Mouse (Mus musculus): Measurements from ENCODE around the gene Mllt6. TPM values are rescaled to one million over a fixed set of nuclear protein-coding genes. Genes with fewer than 3 reads are reported as not detected.

Mllt6 gene
- polyA plus RNA-seq, 1 experiment from 2014 or later, result 1.9 TPM

DNA sequence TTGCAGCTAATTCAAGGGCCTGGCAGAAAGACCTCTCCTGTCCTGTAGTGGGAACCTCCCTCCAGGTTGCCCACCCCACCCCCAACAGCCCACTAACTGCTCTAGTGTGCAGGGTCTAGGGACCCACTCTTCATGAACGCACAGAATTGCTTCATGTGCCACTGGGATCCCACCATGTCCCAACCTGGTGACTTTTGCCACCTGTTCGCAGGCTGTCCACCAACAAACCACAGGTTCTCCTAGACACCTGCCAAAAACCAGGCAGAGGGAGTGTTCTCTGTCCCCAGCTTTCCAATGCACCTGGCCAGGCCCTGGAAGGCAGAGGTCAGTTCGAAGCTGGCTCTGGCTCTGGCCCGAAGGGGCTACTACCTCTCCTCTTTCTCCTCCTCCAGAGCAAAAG, 31.2 kb downstream of the Mllt6 start:
- no peaks in the 10 kb centered on the region for H3K9me3 ChIP-seq
- H3K27me3 ChIP-seq (replicated peaks), result no peaks in the 10 kb centered on the region
- H3K36me3 ChIP-seq, result peaks cover 23% of the 10 kb centered on the region
- no peak overlapping the region for H3K4me3 ChIP-seq (replicated peaks)
- H3K4me2 ChIP-seq (replicated peaks), result 0 out of 2 replicates have a peak overlapping the region, but pooled peaks have one; percentile 41
- H3K4me1 ChIP-seq (replicated peaks), result peaks cover 44% of the 10 kb centered on the region
- ATAC-seq, result no peak
- no peak overlapping the region for H3K9ac ChIP-seq
- peak overlapping the region; percentile 77; the same call in 1 of the 2 replicates for H3K27ac ChIP-seq
- 78% methylated on average over 4 of the region's 4 CpGs for whole genome bisulfite sequencing

- peak; percentile 60 for ATAC-seq
- Histone ChIP-seq H3K4me2 (replicated peaks) (peak overlapping the region; percentile 41), H3K9me3 (no peaks in the 10 kb centered on the region), H3K27ac (peak overlapping the region; percentile 77), H3K27me3 (replicated peaks) (no peaks in the 10 kb centered on the region), H3K9ac (peak overlapping the region; percentile 36; the same call in 1 of the 2 replicates), H3K4me1 (replicated peaks) (peaks cover 44% of the 10 kb centered on the region), H3K36me3 (peaks cover 20% of the 10 kb centered on the region), H3K4me3 (replicated peaks) (0 out of 2 replicates have a peak overlapping the region, but pooled peaks have one; percentile 11)
- WGBS, result 43% methylated on average over 17 of the region's 17 CpGs
Observed at GRCm38 (mm10) chr11:97694921-97695711, 31.9 kb downstream of the Mllt6 start.

DNA sequence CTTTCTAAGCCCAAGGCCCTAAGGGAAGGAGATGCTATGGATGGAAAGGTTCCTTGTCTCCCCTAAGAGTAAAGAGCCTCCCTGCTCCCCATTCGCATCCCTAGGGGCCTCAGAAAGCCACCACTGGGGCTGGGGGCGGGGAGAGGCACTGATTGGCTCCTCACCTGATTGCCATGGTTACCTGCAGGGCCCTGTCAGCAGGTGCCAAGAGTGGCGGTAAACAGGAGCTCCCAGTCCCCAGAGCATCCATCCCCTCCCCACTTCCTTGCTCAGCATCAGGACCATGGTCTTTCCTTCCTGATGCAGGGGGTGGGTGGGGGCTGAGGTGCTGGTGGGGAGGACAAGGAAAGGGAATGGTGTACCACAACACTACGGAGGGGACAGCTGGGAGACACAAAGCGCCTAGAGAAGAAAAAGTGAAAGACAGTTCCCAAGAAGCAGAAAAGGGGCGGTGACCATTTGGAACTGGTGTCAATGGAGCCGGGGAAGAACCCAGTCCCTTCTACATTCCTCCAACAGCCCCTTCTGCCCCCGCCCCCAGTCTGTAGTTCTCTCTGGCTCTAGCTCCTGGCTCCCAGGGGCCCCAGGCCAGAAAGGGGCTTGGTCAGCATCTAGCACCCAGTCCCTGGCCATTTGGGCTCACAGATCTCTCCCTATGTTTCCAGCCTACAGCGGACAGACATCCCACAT, 32.6 kb downstream of the Mllt6 start:
- WGBS, result 49% methylated on average over 9 of the region's 9 CpGs
- Histone ChIP-seq H3K4me1 (replicated peaks) (peaks cover 46% of the 10 kb centered on the region), H3K36me3 (peaks cover 13% of the 10 kb centered on the region)

GRCm38 (mm10) chr11:97696669-97697068, 33.5 kb downstream of the Mllt6 start:
- H3K27ac ChIP-seq, result no peak overlapping the region
- no peak overlapping the region for H3K4me3 ChIP-seq (replicated peaks)
- H3K4me2 ChIP-seq (replicated peaks), result peak overlapping the region; percentile 7
- WGBS, result 71% methylated on average over 8 of the region's 8 CpGs
- peaks cover 6% of the 10 kb centered on the region; the same call in 1 of the 2 replicates for H3K36me3 ChIP-seq
- H3K4me1 ChIP-seq (replicated peaks), result peaks cover 54% of the 10 kb centered on the region
- no peaks in the 10 kb centered on the region for H3K27me3 ChIP-seq (replicated peaks)
- ATAC-seq, result no peak
- H3K9me3 ChIP-seq, result no peaks in the 10 kb centered on the region
- H3K9ac ChIP-seq, result no peak overlapping the region

More for the DNA sequence above, 32.6 kb downstream of the Mllt6 start:
- peak overlapping the region; percentile 77 for H3K27ac ChIP-seq
- 0 out of 2 replicates have a peak overlapping the region, but pooled peaks have one; percentile 11 for H3K4me3 ChIP-seq (replicated peaks)
- ATAC-seq, result no peak
- peak overlapping the region; percentile 41 for H3K4me2 ChIP-seq (replicated peaks)
- no peaks in the 10 kb centered on the region for H3K27me3 ChIP-seq (replicated peaks)
- H3K9me3 ChIP-seq, result no peaks in the 10 kb centered on the region
- H3K9ac ChIP-seq, result peak overlapping the region; percentile 36

GRCm38 (mm10) chr11:97697199-97697890, 34.1 kb downstream of the Mllt6 start:
- Histone ChIP-seq H3K9me3 (no peaks in the 10 kb centered on the region), H3K27me3 (replicated peaks) (no peaks in the 10 kb centered on the region), H3K4me3 (replicated peaks) (peak overlapping the region; percentile 87), H3K9ac (peak overlapping the region; percentile 91), H3K4me1 (replicated peaks) (peaks cover 58% of the 10 kb centered on the region), H3K4me2 (replicated peaks) (peak overlapping the region; percentile 80), H3K27ac (peak overlapping the region; percentile 96), H3K36me3 (no peaks in the 10 kb centered on the region)
- WGBS, result 52% methylated on average over 11 of the region's 11 CpGs
- no peak for ATAC-seq

DNA sequence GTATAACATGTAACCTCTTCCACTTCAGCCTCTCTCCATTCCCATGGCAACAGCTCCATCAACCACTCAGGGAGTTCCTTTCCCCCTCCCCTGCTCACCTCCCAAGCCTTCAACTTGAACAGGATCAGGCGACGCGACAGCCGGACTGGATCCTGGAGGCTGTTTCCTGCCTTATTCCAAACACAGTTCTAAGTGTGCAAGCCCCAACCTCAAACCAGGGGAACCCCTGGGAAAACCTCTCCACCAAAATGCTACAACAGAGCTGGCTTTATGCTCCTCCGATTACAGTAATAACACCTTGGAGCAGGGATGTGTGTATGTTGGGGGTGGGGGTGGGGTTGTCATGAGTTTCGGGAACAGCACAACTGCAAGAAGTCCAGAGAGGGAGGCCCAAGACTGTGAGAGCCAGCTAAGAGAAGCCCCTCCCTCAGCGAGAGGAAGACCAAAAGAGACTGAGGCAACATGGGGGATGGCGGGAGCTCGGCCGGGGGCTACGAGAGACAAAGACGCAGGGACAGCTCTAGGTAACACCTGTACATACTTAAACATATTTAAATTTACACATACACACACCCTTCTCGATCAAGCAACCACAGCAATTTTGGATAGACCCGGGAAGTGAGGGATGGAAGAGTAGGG, 34.8 kb downstream of the Mllt6 start:
- H3K9me3 ChIP-seq, result no peaks in the 10 kb centered on the region
- H3K4me1 ChIP-seq (replicated peaks), result peaks cover 58% of the 10 kb centered on the region
- H3K9ac ChIP-seq, result peak overlapping the region; percentile 91
- no peaks in the 10 kb centered on the region for H3K27me3 ChIP-seq (replicated peaks)
- H3K4me2 ChIP-seq (replicated peaks), result peak overlapping the region; percentile 80
- no peak for ATAC-seq
- H3K4me3 ChIP-seq (replicated peaks), result peak overlapping the region; percentile 87
- WGBS, result 2% methylated on average over 14 of the region's 14 CpGs
- peak overlapping the region; percentile 96 for H3K27ac ChIP-seq
- no peaks in the 10 kb centered on the region for H3K36me3 ChIP-seq

- Histone ChIP-seq H3K27ac (peak overlapping the region; percentile 96), H3K4me2 (replicated peaks) (peak overlapping the region; percentile 80), H3K4me1 (replicated peaks) (peaks cover 54% of the 10 kb centered on the region), H3K36me3 (no peaks in the 10 kb centered on the region), H3K27me3 (replicated peaks) (no peaks in the 10 kb centered on the region), H3K4me3 (replicated peaks) (peak overlapping the region; percentile 87), H3K9me3 (no peaks in the 10 kb centered on the region), H3K9ac (peak overlapping the region; percentile 91)
- WGBS, result under 1% methylated on average over 54 of the region's 63 CpGs
- ATAC-seq, result peak; percentile 8
Observed at GRCm38 (mm10) chr11:97698741-97699611, 35.8 kb downstream of the Mllt6 start.

- H3K27me3 ChIP-seq (replicated peaks), result no peaks in the 10 kb centered on the region
- peaks cover 54% of the 10 kb centered on the region for H3K4me1 ChIP-seq (replicated peaks)
- no peaks in the 10 kb centered on the region for H3K36me3 ChIP-seq
- peak overlapping the region; percentile 87 for H3K4me3 ChIP-seq (replicated peaks)
- 3% methylated on average over 6 of the region's 9 CpGs for WGBS
- H3K4me2 ChIP-seq (replicated peaks), result peak overlapping the region; percentile 80
- ATAC-seq, result peak; percentile 53
- H3K27ac ChIP-seq, result peak overlapping the region; percentile 99
- peak overlapping the region; percentile 91 for H3K9ac ChIP-seq
- H3K9me3 ChIP-seq, result no peaks in the 10 kb centered on the region
Observed at GRCm38 (mm10) chr11:97699626-97700002, 36.4 kb downstream of the Mllt6 start.

DNA sequence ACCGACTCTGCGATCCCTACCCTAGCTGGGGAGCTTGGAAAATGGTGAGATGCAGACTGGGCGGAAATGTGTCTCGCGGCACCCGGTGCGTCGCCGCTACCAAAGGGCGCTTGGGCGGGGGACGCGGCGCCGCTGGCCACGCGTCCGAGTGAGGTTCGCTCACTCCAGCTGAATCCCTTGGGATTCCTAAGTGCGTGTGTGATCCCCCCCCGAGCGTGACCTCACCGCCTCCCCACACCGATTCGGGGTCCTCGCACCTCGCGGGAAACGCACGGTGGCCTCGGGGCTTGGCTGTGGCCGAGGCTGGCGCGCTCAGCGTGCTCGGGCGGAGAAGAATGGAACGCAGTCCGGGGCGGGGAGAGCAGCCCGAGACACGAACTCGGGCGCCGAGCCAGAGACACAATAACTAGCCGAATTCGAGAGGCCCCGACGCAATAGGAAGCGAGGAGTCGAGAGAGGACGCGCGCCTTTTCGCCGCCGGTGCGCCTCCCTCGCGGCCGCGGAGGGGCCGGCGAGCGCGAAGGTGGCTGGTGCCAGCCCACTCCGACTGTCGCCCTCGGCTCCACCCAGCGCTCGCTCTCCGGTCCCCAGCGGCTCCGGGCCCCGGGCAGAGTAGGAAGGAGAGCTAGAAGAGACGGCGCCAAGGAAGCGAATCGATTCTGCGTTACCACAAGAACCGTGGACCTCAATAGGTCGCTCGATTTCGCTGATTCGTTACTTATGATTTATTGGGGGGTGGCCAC, 37.0 kb downstream of the Mllt6 start, which contains the start of gene Pcgf2:
Pcgf2 (minus strand) TSS at position 495 of the 743 bp plus-strand sequence.
- peak; percentile 24 for ATAC-seq
- H3K4me2 ChIP-seq (replicated peaks), result peak within 1 kb of the TSS; percentile 80
- H3K4me1 ChIP-seq (replicated peaks), result peaks cover 50% of the 10 kb centered on the region
- no peaks in the 10 kb centered on the region for H3K27me3 ChIP-seq (replicated peaks)
- peak within 1 kb of the TSS; percentile 87 for H3K4me3 ChIP-seq (replicated peaks)
- no peaks in the 10 kb centered on the region for H3K36me3 ChIP-seq
- peak within 1 kb of the TSS; percentile 99 for H3K27ac ChIP-seq
- under 1% methylated on average over 85 of the region's 85 CpGs for WGBS
- H3K9me3 ChIP-seq, result no peaks in the 10 kb centered on the region
- peak within 1 kb of the TSS; percentile 91 for H3K9ac ChIP-seq

- ATAC-seq, result no peak
- Histone ChIP-seq H3K9me3 (no peaks in the 10 kb centered on the region), H3K9ac (peak overlapping the region; percentile 91), H3K4me2 (replicated peaks) (peak overlapping the region; percentile 80), H3K4me1 (replicated peaks) (peaks cover 42% of the 10 kb centered on the region), H3K4me3 (replicated peaks) (peak overlapping the region; percentile 87), H3K36me3 (peaks cover 4% of the 10 kb centered on the region; the same call in 1 of the 2 replicates), H3K27me3 (replicated peaks) (no peaks in the 10 kb centered on the region), H3K27ac (peak overlapping the region; percentile 99)
- WGBS, result 14% methylated on average over 30 of the region's 30 CpGs
Observed at GRCm38 (mm10) chr11:97700746-97701580, 37.7 kb downstream of the Mllt6 start.
